Mouse (Mus musculus): ENCODE measurements around the gene Pcmtd2. TPM values are rescaled to one million over a fixed set of nuclear protein-coding genes. Genes with fewer than 3 reads are reported as not detected.
"Not testable (repeated sequence)": the region's sequence is repeated elsewhere in the genome, so short reads cannot be mapped to it uniquely, and the experiment has no call there.

The Pcmtd2 gene
- 14.2 and 16.9 TPM in 2 replicates for polyA plus RNA-seq (2015; fragmentation: Nextera tagmentation; extraction: Ambion mirVana)

DNA sequence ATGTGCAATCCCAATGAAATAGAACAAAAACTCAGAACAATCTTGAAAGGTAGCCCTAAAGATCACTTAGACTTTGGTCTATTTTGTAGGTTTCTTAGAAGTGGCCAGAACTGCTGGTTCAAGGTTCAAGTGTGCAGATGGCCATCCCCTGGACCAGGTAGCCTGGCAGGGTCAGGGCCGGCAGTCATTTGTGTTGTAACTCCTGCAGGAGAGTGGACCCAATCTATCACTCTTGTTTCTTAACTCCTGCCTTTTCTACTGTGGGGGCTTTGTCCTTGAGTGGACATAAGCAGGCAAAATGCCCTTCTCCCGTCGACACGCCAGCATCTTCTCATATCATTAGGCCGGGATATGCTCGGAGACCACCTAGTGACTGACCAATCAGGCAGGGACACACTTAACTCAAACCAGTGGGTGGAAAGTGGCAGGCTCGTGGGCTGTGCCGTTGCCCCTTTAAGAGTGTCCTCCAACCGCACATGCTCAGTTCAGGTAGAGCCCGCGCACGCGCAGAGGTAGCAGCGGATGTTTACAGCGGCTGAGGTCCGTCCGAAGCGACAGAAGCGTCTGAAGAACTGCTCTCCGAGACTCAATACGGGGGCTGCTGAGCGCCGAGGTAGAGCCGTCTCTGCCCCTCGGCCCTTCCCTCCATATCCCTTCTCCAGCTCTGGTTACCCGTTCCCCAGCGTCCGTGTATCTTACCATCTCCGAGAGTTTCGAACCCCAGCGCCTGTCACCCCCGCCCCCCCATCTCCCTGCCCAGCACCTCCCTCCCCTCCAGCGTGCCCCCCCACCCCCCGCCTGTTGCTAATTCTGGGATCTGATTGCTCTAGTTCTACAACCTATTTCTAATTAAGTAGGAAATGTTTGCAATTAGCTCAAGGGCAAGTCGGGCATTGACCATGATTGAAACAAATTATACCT is at the start of gene Pcmtd2:
Pcmtd2 (plus strand) TSS at position 483 of the 921 bp plus-strand sequence.
- H3K4me2 ChIP-seq, result peak within 1 kb of the TSS; percentile 73
- no peaks in the 10 kb centered on the region for H3K27me3 ChIP-seq
- H3K27ac ChIP-seq, result peak within 1 kb of the TSS; percentile 79
- under 1% methylated on average over 35 of the region's 35 CpGs for WGBS (ENCODE audit: insufficient replicate concordance)
- H3K9me3 ChIP-seq (replicated peaks), result no peaks in the 10 kb centered on the region
- DNase-seq, result peak; percentile 88
- peaks cover 24% of the 10 kb centered on the region for H3K4me1 ChIP-seq (replicated peaks)
- H3K9ac ChIP-seq, result peak within 1 kb of the TSS; percentile 83
- H3K36me3 ChIP-seq, result peaks cover 5% of the 10 kb centered on the region
- H3K4me3 ChIP-seq (replicated peaks), result peak within 1 kb of the TSS; percentile 75
- ATAC-seq (ENCODE audit: low read depth), result peak; percentile 99

- Histone ChIP-seq H3K27ac (no peak overlapping the region), H3K9me3 (replicated peaks) (no peaks in the 10 kb centered on the region), H3K36me3 (no peaks in the 10 kb centered on the region), H3K9ac (no peak overlapping the region), H3K27me3 (no peaks in the 10 kb centered on the region), H3K4me3 (replicated peaks) (no peak overlapping the region), H3K4me2 (no peak overlapping the region), H3K4me1 (replicated peaks) (no peaks in the 10 kb centered on the region)
- 72% methylated on average over 6 of the region's 6 CpGs for WGBS (ENCODE audit: insufficient replicate concordance)
- ATAC-seq (ENCODE audit: low read depth) (no peak), DNase-seq (no peak)
Observed at GRCm38 (mm10) chr2:181789396-181789795, 48.3 kb upstream of the Pcmtd2 start.

DNA sequence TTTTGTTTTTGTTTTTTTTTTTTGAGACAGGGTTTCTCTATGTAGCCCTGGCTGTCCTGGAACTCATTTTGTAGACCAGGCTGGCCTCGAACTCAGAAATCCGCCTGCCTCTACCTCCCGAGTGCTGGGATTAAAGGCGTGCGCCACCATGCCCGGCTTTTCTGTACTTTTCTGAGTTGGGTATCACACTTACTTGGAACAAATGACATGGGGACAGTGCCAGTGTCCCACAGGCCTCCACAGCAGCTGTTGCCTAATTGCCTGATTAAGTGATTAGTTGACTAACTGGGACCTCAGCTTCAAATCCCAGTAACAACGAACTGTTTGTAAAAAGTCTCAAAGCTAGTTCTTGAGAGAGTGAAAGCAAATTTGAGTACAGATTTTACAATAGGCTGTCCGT is 44.5 kb upstream of the Pcmtd2 start:
- not testable (repeated sequence) for H3K4me2 ChIP-seq; H3K27me3 ChIP-seq; H3K4me1 ChIP-seq (replicated peaks); H3K36me3 ChIP-seq; ATAC-seq (ENCODE audit: low read depth); H3K4me3 ChIP-seq (replicated peaks); H3K9me3 ChIP-seq (replicated peaks); DNase-seq; H3K27ac ChIP-seq; H3K9ac ChIP-seq
- 64% methylated on average over 8 of the region's 8 CpGs for WGBS (ENCODE audit: insufficient replicate concordance)

GRCm38 (mm10) chr2:181795641-181796130 is 42.0 kb upstream of the Pcmtd2 start:
- no peak overlapping the region for H3K4me3 ChIP-seq (replicated peaks)
- DNase-seq (no peak), ATAC-seq (ENCODE audit: low read depth) (no peak)
- H3K9ac ChIP-seq, result no peak overlapping the region
- WGBS (ENCODE audit: insufficient replicate concordance), result 64% methylated on average over 3 of the region's 3 CpGs
- H3K27me3 ChIP-seq, result no peaks in the 10 kb centered on the region
- no peaks in the 10 kb centered on the region for H3K36me3 ChIP-seq
- no peak overlapping the region for H3K4me2 ChIP-seq
- no peak overlapping the region for H3K27ac ChIP-seq
- H3K4me1 ChIP-seq (replicated peaks), result no peaks in the 10 kb centered on the region
- H3K9me3 ChIP-seq (replicated peaks), result no peaks in the 10 kb centered on the region

DNA sequence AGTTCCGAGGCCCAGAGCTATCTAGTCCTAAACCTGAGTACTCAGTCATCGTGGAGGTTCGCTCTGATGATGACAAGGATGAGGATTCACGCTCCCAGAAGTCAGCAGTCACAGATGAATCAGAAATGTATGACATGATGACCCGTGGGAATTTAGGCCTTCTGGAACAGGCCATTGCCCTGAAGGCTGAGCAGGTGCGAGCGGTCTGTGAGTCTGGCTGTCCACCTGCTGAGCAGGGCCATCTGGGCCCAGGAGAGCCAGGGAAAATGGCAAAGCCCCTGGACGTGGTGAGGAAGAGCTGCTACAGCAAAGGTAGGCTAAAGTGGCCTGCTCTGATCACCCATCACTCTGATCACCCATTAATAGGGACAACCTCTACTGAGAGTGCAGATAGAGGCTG is 40.0 kb upstream of the Pcmtd2 start:
- Histone ChIP-seq H3K4me2 (no peak overlapping the region), H3K27ac (no peak overlapping the region), H3K36me3 (no peaks in the 10 kb centered on the region), H3K4me3 (replicated peaks) (no peak overlapping the region), H3K9ac (no peak overlapping the region), H3K9me3 (replicated peaks) (no peaks in the 10 kb centered on the region), H3K4me1 (replicated peaks) (no peaks in the 10 kb centered on the region), H3K27me3 (no peaks in the 10 kb centered on the region)
- DNase-seq, result no peak
- WGBS (ENCODE audit: insufficient replicate concordance), result 63% methylated on average over 8 of the region's 8 CpGs
- no peak for ATAC-seq (ENCODE audit: low read depth)

- 28% methylated on average over 2 of the region's 2 CpGs for WGBS (ENCODE audit: insufficient replicate concordance)
- H3K9ac ChIP-seq, result no peak overlapping the region
- no peaks in the 10 kb centered on the region for H3K9me3 ChIP-seq (replicated peaks)
- no peak overlapping the region for H3K27ac ChIP-seq
- DNase-seq, result peak; percentile 20
- no peak overlapping the region for H3K4me3 ChIP-seq (replicated peaks)
- ATAC-seq (ENCODE audit: low read depth), result peak; percentile 92
- no peak overlapping the region for H3K4me2 ChIP-seq
- H3K27me3 ChIP-seq, result no peaks in the 10 kb centered on the region
- no peaks in the 10 kb centered on the region for H3K36me3 ChIP-seq
- peaks cover 20% of the 10 kb centered on the region for H3K4me1 ChIP-seq (replicated peaks)
Observed at GRCm38 (mm10) chr2:181829032-181829650, 8.5 kb upstream of the Pcmtd2 start.

- DNase-seq (no peak), ATAC-seq (ENCODE audit: low read depth) (no peak)
- Histone ChIP-seq H3K27me3 (no peaks in the 10 kb centered on the region), H3K27ac (no peak overlapping the region), H3K4me1 (replicated peaks) (peaks cover 30% of the 10 kb centered on the region), H3K4me2 (no peak overlapping the region), H3K4me3 (replicated peaks) (no peak overlapping the region), H3K9ac (no peak overlapping the region), H3K36me3 (no peaks in the 10 kb centered on the region), H3K9me3 (replicated peaks) (no peaks in the 10 kb centered on the region)
- 66% methylated on average over 2 of the region's 2 CpGs for WGBS (ENCODE audit: insufficient replicate concordance)
Observed at GRCm38 (mm10) chr2:181832745-181833144, 4.9 kb upstream of the Pcmtd2 start.

GRCm38 (mm10) chr2:181838293-181838680 is 633 bp downstream of the Pcmtd2 start:
- Histone ChIP-seq H3K4me1 (replicated peaks) (peaks cover 22% of the 10 kb centered on the region), H3K9me3 (replicated peaks) (no peaks in the 10 kb centered on the region), H3K36me3 (peaks cover 6% of the 10 kb centered on the region), H3K27ac (peak overlapping the region; percentile 36; the same call in 1 of the 2 replicates), H3K4me3 (replicated peaks) (peak overlapping the region; percentile 75), H3K9ac (peak overlapping the region; percentile 83), H3K27me3 (no peaks in the 10 kb centered on the region), H3K4me2 (peak overlapping the region; percentile 73)
- no peak for DNase-seq
- WGBS (ENCODE audit: insufficient replicate concordance), result 8% methylated on average over 3 of the region's 3 CpGs
- peak; percentile 33 for ATAC-seq (ENCODE audit: low read depth)

DNA sequence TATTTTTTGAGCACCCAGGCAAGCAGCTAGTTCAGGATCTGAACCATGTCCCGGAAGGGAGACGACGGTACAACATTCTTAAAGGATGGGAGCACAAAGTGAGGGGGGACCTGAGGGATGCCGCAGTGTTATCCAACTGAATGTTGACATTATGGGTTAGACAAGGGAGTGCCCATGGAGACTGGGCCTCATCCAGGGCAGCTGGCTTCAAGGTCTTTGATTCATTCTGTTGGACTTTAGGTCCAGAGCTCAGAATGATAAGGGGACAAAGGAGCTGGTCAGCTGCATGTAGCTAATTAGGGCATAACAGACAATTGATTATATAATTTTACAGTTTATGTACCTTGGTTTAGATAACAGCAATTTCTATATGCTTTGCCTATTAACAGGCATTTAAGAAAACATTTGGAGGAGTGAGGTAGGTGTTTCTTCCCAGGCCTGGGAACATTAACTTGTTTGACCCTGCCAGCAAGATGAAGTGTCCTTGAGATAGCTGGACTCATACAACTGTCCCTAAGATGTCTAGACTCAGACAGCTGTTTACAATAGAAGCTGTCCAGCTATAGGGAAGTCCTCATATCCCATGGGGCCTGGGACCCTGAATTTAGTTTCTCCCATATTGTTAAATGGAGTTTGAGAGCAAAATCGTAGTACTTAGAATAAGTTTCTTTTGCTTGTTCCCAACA is 8.2 kb downstream of the Pcmtd2 start:
- no peak for DNase-seq
- Histone ChIP-seq H3K4me2 (no peak overlapping the region), H3K27me3 (no peaks in the 10 kb centered on the region), H3K36me3 (peaks cover 39% of the 10 kb centered on the region), H3K9me3 (replicated peaks) (no peaks in the 10 kb centered on the region), H3K9ac (no peak overlapping the region), H3K27ac (no peak overlapping the region), H3K4me1 (replicated peaks) (no peaks in the 10 kb centered on the region), H3K4me3 (replicated peaks) (no peak overlapping the region)
- WGBS (ENCODE audit: insufficient replicate concordance), result 84% methylated on average over 5 of the region's 5 CpGs
- ATAC-seq (ENCODE audit: low read depth), result no peak

DNA sequence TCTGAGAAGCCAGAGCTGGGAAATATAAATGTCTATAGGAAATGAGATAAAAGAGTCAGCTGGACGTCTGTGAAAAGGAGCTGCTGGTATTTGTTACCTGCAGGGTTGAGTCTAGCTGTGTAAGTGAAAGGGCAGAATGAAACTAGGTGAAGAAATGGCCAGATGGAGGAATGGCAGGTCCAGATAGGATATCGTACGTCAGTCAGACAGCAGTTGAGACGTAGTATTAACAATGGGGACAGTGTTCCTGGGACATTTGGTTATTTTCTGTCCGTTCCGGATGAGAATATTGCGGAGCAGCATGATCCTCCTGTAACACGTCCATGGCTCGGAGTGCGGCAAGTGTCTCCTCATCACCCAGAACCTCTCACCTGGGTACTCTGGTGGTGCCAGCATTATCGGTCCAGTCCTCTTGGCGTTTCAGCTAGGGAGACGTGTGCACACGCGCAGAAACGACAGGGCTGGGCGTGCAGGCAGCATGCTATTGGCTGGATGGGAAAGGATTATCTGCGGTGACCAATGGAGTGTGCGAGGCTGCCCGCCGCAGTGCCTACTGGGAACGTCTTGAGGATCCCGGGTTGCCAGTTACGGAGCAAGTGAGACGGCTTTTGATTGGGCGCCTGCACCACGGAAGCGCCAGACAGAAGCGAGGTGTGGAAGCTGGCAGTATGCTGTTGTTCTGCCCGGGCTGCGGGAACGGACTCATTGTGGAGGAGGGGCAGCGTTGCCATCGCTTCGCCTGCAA is 26.3 kb downstream of the Pcmtd2 start, which contains the start of gene Polr3k:
Polr3k (plus strand) TSS at position 547 of the 745 bp plus-strand sequence.
- Histone ChIP-seq H3K9me3 (replicated peaks) (no peaks in the 10 kb centered on the region), H3K27ac (peak within 1 kb of the TSS; percentile 83), H3K27me3 (no peaks in the 10 kb centered on the region), H3K4me2 (peak within 1 kb of the TSS; percentile 93), H3K9ac (peak within 1 kb of the TSS; percentile 85), H3K36me3 (peaks cover 13% of the 10 kb centered on the region), H3K4me1 (replicated peaks) (peaks cover 27% of the 10 kb centered on the region), H3K4me3 (replicated peaks) (peak within 1 kb of the TSS; percentile 85)
- DNase-seq (peak; percentile 95), ATAC-seq (ENCODE audit: low read depth) (peak; percentile 100)
- under 1% methylated on average over 35 of the region's 35 CpGs for WGBS (ENCODE audit: insufficient replicate concordance)
